Mouse (Mus musculus) heart, postnatal 0 days (tissue): ENCODE data around the gene Elmsan1.

Experiments used
- CTCF ChIP-seq: IDR thresholded peaks from 2 replicates; pipeline ENCODE4 v1.5.1; 2016; ENCODE audit warnings: antibody characterized with exemption, control low read depth, low read depth
- EP300 ChIP-seq: IDR thresholded peaks from 2 replicates; pipeline ENCODE4 v1.6.1; 2016; ENCODE audit warnings: antibody characterized with exemption, low read depth

DNA sequence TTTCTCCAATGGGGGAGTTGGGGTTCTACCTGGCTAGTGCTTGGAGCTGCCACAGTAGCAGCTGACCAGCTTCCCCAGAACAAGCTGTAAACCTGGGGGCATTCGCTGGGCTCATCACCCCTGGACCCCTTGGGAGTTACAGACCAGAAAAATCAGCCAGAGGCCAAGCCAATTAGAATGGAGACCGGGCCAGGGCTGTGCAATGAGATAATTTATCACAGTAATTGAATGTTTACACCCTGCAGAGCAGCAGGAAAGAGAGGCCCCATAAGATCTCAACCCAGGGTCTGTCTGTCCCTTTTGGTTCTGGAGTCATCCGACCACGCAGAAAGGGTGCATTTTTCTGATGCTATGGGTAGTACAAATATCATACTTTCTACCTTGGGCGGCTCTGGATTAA, 26.9 kb downstream of the Elmsan1 start:
- TF ChIP-seq EP300 (no peak), CTCF (no peak)
